Mouse (Mus musculus) cerebellum, adult 11-12 months (tissue): ENCODE measurements around the gene Vps13d.

Source experiments
- DNase-seq: peaks from one replicate; pipeline ENCODE4 v3.0.0; 2022

The Vps13d gene

DNA sequence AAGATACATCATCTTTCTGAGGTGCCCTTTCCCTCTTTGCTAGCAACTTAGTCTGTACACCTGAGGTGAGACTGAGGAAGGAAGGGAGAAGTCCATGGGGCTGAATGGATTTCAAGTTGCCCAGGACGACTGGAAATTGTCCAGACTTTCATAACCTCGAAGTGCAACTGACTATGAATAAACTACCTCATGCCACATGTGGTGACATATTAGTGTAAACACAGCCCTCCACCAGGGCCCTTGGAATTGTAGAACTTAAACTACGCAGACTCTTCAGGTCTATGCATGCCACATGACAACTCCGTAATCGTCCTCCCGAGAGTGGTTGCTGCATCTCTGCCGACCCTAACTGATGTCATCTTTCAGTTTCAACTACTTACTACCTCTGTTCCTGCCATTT lies 122.9 kb downstream of the Vps13d start:
- DNase-seq = no peak

DNA sequence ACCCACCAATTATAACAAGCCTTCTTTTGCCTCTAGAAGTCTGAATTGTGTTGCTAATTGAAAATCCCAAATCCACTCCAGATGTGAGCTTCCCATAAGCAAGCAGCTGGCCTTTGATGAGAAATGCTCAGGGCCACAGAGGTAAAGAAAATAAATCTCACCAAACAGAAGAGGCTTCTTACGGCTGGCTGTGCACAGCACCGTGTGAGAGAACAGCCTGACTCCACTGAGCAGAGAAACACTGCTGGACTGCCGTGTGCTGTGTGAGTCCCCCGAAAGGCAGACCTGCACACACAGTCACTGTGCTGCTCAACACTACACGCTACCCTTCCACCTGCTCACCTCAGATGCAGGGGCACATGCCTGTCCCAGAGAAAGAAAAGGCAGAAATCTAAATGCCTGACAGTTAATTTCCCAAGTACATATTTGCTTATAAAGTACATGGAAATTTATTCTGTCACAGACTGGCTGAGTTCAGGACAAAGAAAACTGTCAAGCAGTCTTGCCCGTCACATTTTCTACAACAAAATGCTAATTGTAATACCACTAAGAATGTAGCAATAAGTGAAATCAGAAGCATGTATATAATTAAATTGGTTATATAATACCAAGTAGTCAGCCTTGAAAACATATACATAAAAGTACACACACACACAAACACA lies 127.7 kb downstream of the Vps13d start:
- no peak for DNase-seq

DNA sequence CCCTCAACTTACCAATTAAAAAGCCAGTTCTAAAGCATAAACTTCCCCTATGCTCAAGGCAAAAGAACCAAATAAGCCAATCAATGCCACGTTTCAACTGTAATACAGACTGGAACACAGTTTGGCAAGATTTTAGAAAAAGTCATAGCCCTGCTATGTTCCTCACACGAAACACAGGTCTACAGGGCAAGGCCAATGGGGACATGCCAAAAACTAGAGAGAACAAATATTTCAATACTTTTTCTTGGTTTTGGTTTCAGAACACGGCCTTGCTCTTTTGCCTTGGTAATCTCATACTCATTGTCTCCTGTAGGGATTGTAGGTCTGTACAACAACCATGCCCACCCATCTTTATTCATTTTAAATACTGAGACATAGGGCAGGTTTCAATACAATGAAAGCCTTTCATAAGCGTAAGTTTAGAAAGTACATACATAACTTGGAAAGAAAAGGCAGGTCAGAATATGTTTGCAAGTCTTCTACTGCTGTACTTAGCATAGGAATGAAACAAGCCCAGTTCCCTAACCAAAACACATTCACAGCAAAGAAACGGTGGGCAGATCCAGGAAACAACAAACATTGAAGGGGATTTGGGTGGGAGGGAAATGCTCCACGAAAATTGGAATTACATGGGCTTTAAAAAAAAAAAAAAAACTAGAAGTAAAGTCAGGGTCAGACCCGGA lies 128.3 kb downstream of the Vps13d start:
- no peak for DNase-seq

DNA sequence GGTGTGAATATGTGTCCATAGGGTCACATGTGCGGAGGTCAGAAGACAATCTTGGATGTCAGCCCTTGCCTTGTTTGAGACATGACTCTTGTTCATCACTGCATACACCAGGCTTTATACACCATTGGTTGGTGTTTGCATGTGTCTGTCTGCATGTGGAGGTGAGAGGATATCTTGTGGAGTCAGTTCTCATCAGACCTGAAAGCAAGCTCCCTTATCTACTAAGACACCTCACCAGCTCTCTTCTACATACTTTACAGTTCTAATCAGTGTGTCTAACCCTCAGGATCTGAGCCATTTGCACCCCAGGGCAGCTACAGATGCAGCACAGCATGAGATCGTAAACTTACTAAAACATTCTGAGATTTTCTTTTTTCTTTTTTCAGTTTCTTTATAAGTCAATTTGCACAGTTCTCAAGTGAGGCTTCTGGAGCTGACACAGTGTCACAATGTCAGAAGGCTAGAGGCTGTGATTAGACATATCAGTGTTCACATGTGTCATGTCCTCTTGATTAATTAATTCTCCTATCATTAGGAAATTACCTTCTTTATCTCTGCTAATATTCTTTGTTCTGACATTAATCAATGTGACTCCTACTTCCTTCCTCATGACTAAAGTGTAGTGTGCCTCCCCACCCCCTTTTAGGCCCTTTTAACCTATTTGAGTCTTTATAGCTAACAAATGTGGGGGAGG lies 135.9 kb downstream of the Vps13d start:
- no peak for DNase-seq

DNA sequence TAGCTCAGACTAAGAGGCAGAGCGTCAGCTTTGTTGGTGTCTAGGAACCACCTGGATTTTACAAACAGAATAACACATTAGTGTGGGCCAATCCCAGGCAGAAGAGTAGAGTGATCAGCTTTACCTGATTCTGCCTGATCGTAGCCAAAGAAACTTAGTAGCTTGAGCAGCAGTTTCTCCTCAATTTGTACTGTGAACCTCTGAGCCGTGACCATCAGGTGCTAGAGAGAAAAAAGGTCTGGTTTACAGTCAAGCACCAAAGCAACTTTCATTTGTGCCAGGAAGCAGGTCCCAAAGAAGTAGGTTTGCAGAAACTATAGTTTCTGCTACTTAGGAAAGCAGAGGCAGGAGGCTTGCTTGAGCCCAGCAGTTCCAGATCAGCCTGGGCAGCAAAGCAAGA lies 138.5 kb downstream of the Vps13d start:
- no peak for DNase-seq

DNA sequence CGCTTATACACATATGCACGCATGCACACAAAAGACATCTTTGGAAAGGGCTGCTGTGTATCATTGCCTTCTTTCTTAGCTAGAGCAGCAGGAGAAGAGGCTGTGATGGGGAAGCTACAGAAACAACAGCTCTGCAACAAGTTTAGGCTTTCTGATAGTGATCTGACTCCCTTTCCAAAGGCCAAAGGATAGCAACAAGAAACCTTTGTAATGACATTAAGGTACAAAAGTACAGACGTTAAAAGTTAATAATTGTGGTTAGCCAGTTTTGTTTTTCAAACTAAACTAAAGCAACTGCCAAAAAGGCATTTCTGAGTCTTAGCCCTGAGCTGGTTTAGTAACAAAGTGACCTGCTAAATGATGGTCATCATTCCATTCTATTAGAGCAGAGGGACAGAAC lies 139.0 kb downstream of the Vps13d start:
- no peak for DNase-seq

- DNase-seq = no peak
Measured at GRCm38 (mm10) chr4:145054369-145054768, 140.4 kb downstream of the Vps13d start.

- no peak for DNase-seq
Measured at GRCm38 (mm10) chr4:145052697-145053096, 142.1 kb downstream of the Vps13d start.

DNA sequence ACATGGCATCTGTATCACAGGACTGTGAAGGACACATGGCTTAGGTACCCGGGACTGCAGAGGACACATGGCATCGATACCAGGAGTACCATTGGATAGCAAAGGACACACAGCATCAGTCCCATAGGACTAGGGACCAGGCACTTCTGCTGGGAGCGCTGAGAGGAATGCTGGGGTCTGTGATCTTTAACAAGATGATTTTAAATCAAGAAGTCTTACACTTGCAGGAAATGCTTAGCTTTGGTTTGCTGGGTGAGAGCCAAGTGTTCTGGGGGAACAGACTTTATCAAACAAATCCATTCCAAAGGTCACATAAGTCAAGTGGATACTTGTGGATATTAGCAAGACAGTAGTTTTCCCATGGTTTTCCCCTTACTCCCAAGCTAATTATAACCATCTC lies 142.5 kb downstream of the Vps13d start:
- no peak for DNase-seq

GRCm38 (mm10) chr4:145051209-145051969 lies 143.4 kb downstream of the Vps13d start:
- no peak for DNase-seq

DNA sequence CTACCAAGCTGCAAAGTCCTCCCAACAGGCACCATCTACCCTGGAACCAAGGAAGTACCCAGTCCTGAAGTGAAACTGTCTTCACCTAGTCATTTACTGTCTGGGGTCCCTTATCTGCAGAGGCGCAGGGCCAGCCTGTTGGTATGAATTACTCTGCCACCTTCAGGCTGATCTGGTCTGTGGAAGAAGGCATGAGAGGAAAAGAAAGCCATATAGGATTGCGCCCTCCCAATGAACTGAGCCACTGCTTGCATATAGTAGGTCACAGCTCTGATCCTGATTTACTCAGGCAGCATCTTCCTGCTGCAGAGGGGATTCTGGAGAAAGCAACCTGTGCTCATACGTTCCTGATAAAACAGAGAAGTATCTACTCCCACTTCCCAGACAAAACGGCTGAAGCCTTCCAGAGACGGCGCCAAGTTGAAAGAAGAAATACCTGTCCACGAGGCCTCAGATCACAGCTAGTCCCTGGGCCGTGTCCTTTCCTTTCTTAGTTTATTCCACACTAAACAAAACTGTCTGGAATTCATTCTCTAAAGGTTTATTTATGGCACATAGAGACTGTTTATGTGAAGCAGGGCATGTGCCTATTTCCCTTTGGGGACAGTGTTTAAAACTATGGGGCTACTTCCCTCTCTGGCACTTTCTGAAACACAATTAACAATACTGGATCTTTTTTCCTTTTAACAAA lies 144.1 kb downstream of the Vps13d start:
- no peak for DNase-seq

GRCm38 (mm10) chr4:145047964-145048363 lies 146.8 kb downstream of the Vps13d start:
- no peak for DNase-seq

GRCm38 (mm10) chr4:145046032-145046401 lies 148.8 kb downstream of the Vps13d start:
- DNase-seq = no peak

DNA sequence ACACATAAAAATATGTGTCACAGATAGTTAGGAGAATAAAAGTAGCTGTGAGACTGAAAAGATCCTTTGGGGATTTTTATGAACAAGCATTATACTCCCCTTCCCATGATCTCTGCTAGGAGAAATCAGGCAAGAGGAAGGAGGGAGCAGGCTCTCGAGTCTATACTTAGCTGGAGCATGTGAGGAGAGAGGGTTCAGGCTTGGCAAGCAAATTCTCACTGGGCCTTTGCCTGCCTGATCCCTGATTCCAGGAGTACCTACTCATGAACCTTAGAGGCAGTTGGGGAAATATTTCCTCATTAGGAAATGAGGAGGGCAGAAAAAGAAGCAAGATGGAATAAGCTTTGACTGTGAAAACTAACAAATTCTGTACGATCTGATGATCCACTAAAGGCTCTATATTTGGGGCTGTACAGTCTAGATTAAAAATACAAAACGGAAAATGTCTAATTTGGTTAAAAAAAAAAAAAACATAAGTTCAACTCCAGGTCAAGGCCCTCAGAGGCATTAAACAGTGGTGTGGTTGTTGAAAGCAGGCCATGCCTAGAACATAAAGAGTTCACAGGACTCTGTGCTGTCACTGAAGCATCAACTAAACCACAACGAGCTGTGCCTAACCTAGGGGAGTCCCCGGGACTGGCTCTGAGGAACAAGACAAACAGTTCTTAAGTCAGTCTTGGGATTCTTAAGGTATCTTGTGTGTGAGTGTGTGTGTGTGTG lies 149.3 kb downstream of the Vps13d start:
- no peak for DNase-seq

DNA sequence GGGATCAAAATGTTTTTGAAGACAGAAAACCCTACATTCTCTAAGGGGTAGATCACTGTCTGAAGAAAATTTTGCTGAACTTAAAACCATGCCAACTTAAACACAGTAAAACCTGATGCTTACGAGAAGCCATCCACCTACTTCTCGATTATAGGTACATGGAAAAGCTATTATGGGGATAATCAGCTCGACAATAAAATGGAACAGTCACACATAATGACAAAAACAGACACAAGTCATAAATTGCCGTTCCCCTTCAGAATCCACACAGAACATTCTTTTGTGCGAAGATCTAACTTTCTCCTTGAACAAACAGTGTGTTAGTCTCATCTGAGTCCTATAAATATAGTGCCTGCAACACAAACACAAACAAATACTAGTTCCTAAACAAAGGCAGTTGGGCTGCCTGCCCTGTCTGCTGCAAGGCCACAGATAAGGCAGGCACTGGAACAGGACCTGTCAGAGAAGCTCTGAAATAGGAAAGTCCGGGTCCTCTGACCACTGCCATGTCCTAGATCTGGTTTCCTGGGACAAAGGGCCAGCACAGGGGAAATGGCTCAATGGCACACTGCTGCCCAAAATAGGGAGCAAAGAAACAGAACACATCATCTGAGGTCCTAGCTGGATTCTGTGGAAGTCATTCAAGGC lies 153.5 kb downstream of the Vps13d start:
- no peak for DNase-seq

DNA sequence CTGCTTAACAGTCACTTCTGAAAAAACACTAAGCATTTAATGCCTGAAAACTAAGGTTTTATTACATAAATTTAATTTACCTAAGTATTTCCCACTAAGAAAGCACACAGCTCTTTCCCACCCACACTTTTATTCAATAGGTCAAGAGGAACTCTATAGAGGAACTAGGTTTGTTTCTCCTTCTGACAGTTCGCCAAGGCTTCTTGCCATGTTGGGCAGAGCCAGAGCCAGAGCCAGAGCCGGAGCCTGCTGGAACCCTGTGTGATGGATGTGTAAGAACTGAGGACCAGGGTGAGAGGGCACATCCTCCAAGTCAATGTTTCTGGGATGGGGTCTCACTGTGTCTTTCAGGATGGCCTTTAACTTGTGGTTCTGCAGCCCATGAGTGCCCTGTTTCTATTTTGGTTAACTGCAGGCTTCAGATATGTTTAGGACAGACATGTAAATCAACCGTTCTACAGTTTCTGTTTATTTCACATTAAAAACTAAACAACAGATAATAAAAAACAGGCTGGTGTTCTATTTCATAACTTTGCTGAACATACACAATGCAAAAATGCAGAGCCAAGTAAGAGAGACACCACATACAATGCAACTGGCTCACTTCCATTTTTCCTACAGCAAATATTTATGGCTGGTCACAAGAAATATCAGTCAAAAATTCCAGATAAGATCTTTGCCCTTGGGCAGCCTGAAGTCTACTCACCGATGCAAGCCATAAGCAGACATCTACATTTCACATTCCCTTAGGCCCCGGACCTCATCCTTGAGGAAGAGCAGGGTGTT lies 157.0 kb downstream of the Vps13d start:
- DNase-seq = no peak

DNA sequence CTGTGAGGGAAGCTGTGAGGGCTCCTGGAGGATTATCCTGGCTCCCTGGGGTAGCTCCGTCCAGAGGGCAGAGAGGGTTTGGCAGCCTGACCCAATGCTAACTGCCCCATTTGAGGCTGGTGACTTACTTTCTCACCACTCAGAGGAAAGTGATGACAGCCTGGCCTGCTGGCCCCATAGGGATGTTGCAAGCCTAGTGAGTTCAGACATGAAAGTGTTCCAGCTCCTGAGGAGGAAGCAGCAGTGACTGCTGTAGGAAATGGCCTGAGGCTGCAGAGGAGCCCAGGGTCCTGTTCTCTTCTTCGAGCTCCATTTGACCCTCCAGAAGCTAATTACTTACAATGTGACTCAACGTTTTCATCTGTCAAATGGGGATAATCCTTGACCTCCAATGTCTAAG lies 157.8 kb downstream of the Vps13d start:
- DNase-seq = no peak

GRCm38 (mm10) chr4:145035450-145035849 lies 159.4 kb downstream of the Vps13d start:
- DNase-seq = no peak

DNA sequence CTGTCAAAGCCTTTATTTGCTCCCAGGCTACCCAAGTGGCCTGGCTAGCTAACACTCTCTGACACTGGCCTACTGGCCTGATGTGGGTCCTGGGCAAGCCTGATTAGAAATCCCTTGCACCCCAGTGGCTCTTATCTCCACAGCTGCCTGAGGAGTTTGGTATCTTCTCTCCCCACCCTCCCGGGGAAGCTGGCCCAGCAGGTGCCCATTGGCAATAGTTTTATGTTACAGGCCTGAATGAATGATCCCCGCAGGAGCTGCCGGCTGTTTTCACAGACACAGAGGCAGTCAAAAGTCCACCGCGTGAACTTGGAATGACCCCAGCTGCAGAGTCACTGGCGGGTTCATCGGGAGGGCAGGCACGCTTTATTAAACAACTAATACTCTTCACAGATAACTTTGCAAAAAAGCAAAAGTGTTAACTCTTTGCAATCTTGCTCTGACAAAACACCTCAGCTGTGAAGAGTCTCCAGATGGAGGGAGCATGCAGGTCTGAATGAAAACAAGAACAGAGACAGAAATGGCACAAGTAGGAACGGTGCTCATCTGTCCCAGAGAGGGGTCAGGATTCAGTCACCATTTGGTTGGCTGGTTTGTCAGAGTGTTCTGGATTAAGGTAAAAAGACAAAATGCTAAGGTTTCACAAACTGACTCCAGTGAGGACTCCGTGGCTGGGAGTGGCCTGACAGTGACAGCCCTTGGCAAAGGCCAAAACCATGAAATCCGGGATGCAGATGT lies 160.1 kb downstream of the Vps13d start:
- DNase-seq = no peak

- DNase-seq = no peak
Measured at GRCm38 (mm10) chr4:145033392-145033791, 161.4 kb downstream of the Vps13d start.
